Mouse (Mus musculus): Measurements from ENCODE around the gene 4930535I16Rik. TPM values are rescaled to one million over a fixed set of nuclear protein-coding genes. Genes with fewer than 3 reads are reported as not detected.

The 4930535I16Rik gene
- polyA plus RNA-seq (2014; fragmentation: Nextera tagmentation; extraction: Ambion mirVana) = not detected in 2 replicates

DNA sequence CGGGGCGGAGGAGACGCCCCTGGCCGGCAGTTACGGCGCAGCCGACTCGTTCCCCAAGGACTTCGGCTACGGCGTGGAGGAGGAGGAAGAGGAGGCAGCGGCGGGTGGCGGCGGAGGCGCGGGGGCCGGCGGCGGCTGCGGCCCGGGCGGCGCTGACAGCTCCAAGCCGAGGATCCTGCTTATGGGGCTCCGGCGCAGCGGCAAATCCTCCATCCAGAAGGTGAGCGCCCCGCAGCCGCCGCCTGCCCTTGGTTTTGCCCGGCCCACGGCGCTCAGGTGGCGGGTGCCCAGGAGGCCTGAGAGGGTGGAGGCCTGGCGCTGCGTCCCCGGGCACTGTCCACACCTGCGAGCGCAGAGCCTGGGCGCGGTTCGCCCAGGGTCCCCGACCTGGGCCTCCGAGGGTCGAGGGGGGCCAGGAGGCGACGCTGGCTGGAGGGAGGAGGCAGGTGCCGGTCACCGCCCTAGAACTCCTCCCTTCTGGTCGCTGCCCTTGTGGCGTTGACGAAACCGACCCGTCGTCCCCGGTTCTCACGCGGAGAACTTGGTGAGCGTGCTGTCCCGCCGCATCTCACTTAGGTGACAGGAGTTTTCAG is at the start of gene 4930535I16Rik:
Gene 4930535I16Rik, minus strand, starts transcription at position 475 of the 593 bp plus-strand sequence.
- peaks cover 2% of the 10 kb centered on the region; the same call in 1 of the 2 replicates for H3K36me3 ChIP-seq (ENCODE audit: control insufficient read depth, insufficient read depth, low read length)
- ATAC-seq (replicated peaks; ENCODE audit: low FRiP score) = peak; percentile 59
- peak within 1 kb of the TSS; percentile 96 for H3K4me2 ChIP-seq
- H3K4me3 ChIP-seq (ENCODE audit: low read depth, low read length) = peak within 1 kb of the TSS; percentile 98
- no peak for DNase-seq (ENCODE audit: low spot score)
- no peaks in the 10 kb centered on the region for H3K9me3 ChIP-seq (ENCODE audit: control insufficient read depth, low read length)
- H3K27ac ChIP-seq (ENCODE audit: low read depth, low read length) = peak within 1 kb of the TSS; percentile 80
- peaks cover 13% of the 10 kb centered on the region for H3K4me1 ChIP-seq (replicated peaks; ENCODE audit: control insufficient read depth, insufficient read depth, low read length)
- H3K9ac ChIP-seq (ENCODE audit: low read depth, low read length) = peak within 1 kb of the TSS; percentile 92
- H3K27me3 ChIP-seq (replicated peaks; ENCODE audit: control insufficient read depth, insufficient read depth, low read length) = no peaks in the 10 kb centered on the region
- 0% methylated on average over 51 of the region's 63 CpGs for WGBS

DNA sequence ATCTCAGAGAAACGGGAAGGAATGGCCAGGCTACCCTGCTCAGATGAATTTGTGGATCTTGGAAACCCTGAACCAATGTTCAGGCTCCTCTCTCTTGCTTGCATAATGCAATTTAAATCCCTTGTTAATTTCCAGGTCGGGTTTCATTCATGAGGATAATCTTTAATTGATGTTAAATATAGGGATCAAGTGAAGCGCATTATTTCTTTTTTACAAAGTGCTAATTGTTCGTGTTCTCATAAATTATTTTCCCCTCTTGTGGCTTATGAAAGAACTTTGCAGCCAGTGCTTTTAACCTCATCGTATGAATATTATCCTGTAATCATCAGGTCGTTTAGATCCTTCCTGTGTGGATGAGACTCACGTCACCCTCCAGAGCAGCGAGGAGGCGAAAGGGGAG is 44.9 kb upstream of the 4930535I16Rik start:
- Histone ChIP-seq H3K9ac (ENCODE audit: low read depth, low read length) (no peak overlapping the region), H3K27ac (ENCODE audit: low read depth, low read length) (no peak overlapping the region), H3K36me3 (ENCODE audit: control insufficient read depth, insufficient read depth, low read length) (no peaks in the 10 kb centered on the region), H3K4me3 (ENCODE audit: low read depth, low read length) (no peak overlapping the region), H3K4me1 (replicated peaks; ENCODE audit: control insufficient read depth, insufficient read depth, low read length) (no peaks in the 10 kb centered on the region), H3K27me3 (replicated peaks; ENCODE audit: control insufficient read depth, insufficient read depth, low read length) (peaks cover 3% of the 10 kb centered on the region; the same call in 1 of the 2 replicates), H3K4me2 (no peak overlapping the region), H3K9me3 (ENCODE audit: control insufficient read depth, low read length) (no peaks in the 10 kb centered on the region)
- ATAC-seq (replicated peaks; ENCODE audit: low FRiP score) (no peak), DNase-seq (ENCODE audit: low spot score) (no peak)
- 67% methylated on average over 9 of the region's 9 CpGs for WGBS

DNA sequence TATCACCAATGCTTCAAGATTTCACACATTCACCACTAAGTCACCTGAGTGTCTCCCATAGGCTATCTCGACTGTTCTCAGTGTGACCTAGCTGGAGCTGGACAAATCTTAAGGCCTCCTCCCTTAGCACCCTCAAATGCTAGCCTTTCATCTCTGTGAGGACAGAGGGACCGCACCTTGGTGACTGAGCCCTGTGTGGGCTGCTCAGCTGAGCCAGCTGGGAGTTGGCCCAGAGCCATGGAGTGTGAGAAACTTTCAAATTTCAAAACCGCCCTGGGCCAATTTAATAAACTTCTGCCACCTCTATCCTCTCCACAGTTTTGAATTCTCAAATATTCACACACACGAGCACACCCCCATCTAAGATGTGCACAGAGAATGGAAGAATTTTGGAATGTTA is 43.1 kb upstream of the 4930535I16Rik start:
- no peaks in the 10 kb centered on the region; the same call in 1 of the 2 replicates for H3K4me1 ChIP-seq (replicated peaks; ENCODE audit: control insufficient read depth, insufficient read depth, low read length)
- H3K4me3 ChIP-seq (ENCODE audit: low read depth, low read length) = no peak overlapping the region
- H3K9me3 ChIP-seq (ENCODE audit: control insufficient read depth, low read length) = no peaks in the 10 kb centered on the region
- WGBS = 62% methylated on average over 4 of the region's 4 CpGs
- H3K27me3 ChIP-seq (replicated peaks; ENCODE audit: control insufficient read depth, insufficient read depth, low read length) = peaks cover 18% of the 10 kb centered on the region
- no peaks in the 10 kb centered on the region for H3K36me3 ChIP-seq (ENCODE audit: control insufficient read depth, insufficient read depth, low read length)
- no peak overlapping the region for H3K9ac ChIP-seq (ENCODE audit: low read depth, low read length)
- H3K27ac ChIP-seq (ENCODE audit: low read depth, low read length) = no peak overlapping the region
- ATAC-seq (replicated peaks; ENCODE audit: low FRiP score) (no peak), DNase-seq (ENCODE audit: low spot score) (no peak)
- no peak overlapping the region for H3K4me2 ChIP-seq

- H3K27me3 ChIP-seq (replicated peaks; ENCODE audit: control insufficient read depth, insufficient read depth, low read length) = peaks cover 18% of the 10 kb centered on the region
- 66% methylated on average over 4 of the region's 4 CpGs for WGBS
Observed at GRCm38 (mm10) chr4:123957891-123958290, 40.1 kb upstream of the 4930535I16Rik start.

DNA sequence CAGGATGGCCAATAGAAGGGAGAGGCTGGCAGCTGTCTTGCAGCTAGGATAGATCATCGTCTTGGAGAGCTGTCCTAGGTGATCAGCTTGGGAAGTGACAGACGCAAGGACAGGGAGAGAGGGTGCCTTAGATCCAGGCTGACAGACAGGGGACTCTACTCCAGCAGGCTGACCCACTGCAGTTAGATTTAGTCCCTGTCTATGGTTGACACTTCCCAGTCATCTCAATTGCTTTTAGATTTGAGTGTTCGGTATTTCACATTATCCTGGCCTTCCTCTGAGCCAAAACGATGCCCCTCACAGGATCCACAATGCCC is 39.6 kb upstream of the 4930535I16Rik start:
- no peak overlapping the region for H3K4me3 ChIP-seq (ENCODE audit: low read depth, low read length)
- no peak overlapping the region for H3K9ac ChIP-seq (ENCODE audit: low read depth, low read length)
- H3K27ac ChIP-seq (ENCODE audit: low read depth, low read length) = no peak overlapping the region
- WGBS = 54% methylated on average over 4 of the region's 4 CpGs
- no peaks in the 10 kb centered on the region for H3K36me3 ChIP-seq (ENCODE audit: control insufficient read depth, insufficient read depth, low read length)
- no peak overlapping the region for H3K4me2 ChIP-seq
- peaks cover 18% of the 10 kb centered on the region for H3K27me3 ChIP-seq (replicated peaks; ENCODE audit: control insufficient read depth, insufficient read depth, low read length)
- no peak for DNase-seq (ENCODE audit: low spot score)
- H3K9me3 ChIP-seq (ENCODE audit: control insufficient read depth, low read length) = no peaks in the 10 kb centered on the region
- no peaks in the 10 kb centered on the region; the same call in 1 of the 2 replicates for H3K4me1 ChIP-seq (replicated peaks; ENCODE audit: control insufficient read depth, insufficient read depth, low read length)
- ATAC-seq (replicated peaks; ENCODE audit: low FRiP score) = peak; percentile 20; the same call in 1 of the 2 replicates

More at GRCm38 (mm10) chr4:123957891-123958290, 40.1 kb upstream of the 4930535I16Rik start:
- H3K4me1 ChIP-seq (replicated peaks; ENCODE audit: control insufficient read depth, insufficient read depth, low read length) = no peaks in the 10 kb centered on the region; the same call in 1 of the 2 replicates
- ATAC-seq (replicated peaks; ENCODE audit: low FRiP score) = no peak
- DNase-seq (ENCODE audit: low spot score) = no peak
- H3K9ac ChIP-seq (ENCODE audit: low read depth, low read length) = no peak overlapping the region
- H3K4me2 ChIP-seq = no peak overlapping the region
- no peaks in the 10 kb centered on the region for H3K36me3 ChIP-seq (ENCODE audit: control insufficient read depth, insufficient read depth, low read length)
- H3K27ac ChIP-seq (ENCODE audit: low read depth, low read length) = no peak overlapping the region
- H3K4me3 ChIP-seq (ENCODE audit: low read depth, low read length) = no peak overlapping the region
- H3K9me3 ChIP-seq (ENCODE audit: control insufficient read depth, low read length) = no peaks in the 10 kb centered on the region

DNA sequence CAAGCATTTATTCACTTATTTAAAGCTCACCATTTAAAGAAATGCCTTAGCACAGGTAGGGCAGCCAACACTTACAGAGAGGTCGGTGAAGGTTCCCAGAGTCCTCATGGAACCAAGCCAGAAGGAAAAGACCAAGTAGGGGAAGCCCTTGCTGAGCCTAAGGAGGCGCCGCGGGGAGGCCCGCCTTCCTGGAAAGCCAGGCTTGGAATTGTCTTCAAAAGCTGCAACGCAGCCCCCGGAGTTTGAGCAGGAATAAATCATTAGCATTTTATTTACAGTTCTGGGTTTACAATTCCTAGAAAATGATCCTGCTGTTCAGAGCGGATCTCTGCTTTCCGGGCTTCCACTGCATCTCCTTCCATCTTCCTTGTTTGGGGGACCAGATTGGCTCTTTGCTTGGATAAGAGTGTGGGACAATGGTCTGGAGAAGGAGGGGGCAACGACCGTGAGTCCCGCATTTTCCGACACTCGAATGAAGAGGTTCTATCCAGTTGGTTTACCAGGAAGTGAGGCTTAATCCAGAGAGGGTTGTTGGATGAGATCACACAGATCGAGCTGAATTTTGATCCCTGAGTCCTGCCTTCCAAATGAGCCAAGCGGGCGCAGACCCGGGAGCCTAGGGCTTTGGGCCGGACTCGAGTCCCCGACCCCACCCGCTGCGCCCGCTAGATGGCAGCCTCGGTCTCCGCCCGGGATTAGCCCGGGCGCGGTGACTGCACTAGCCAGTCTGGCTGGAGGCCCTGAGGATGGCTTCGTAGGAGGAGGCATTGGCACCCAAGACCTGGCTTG is 39.1 kb upstream of the 4930535I16Rik start:
- H3K9me3 ChIP-seq (ENCODE audit: control insufficient read depth, low read length) = no peaks in the 10 kb centered on the region
- DNase-seq (ENCODE audit: low spot score) (peak; percentile 79), ATAC-seq (replicated peaks; ENCODE audit: low FRiP score) (peak; percentile 61)
- H3K4me2 ChIP-seq = peak overlapping the region; percentile 54
- H3K36me3 ChIP-seq (ENCODE audit: control insufficient read depth, insufficient read depth, low read length) = no peaks in the 10 kb centered on the region
- 8% methylated on average over 31 of the region's 31 CpGs for whole genome bisulfite sequencing
- H3K4me3 ChIP-seq (ENCODE audit: low read depth, low read length) = no peak overlapping the region
- H3K27ac ChIP-seq (ENCODE audit: low read depth, low read length) = no peak overlapping the region
- H3K27me3 ChIP-seq (replicated peaks; ENCODE audit: control insufficient read depth, insufficient read depth, low read length) = peaks cover 18% of the 10 kb centered on the region
- no peak overlapping the region for H3K9ac ChIP-seq (ENCODE audit: low read depth, low read length)
- no peaks in the 10 kb centered on the region; the same call in 1 of the 2 replicates for H3K4me1 ChIP-seq (replicated peaks; ENCODE audit: control insufficient read depth, insufficient read depth, low read length)

GRCm38 (mm10) chr4:123952059-123952458 is 34.2 kb upstream of the 4930535I16Rik start:
- H3K9me3 ChIP-seq (ENCODE audit: control insufficient read depth, low read length) = no peaks in the 10 kb centered on the region
- H3K27ac ChIP-seq (ENCODE audit: low read depth, low read length) = no peak overlapping the region
- WGBS = 58% methylated on average over 7 of the region's 8 CpGs
- DNase-seq (ENCODE audit: low spot score) = no peak
- peaks cover 10% of the 10 kb centered on the region for H3K27me3 ChIP-seq (replicated peaks; ENCODE audit: control insufficient read depth, insufficient read depth, low read length)
- H3K9ac ChIP-seq (ENCODE audit: low read depth, low read length) = no peak overlapping the region
- H3K4me1 ChIP-seq (replicated peaks; ENCODE audit: control insufficient read depth, insufficient read depth, low read length) = no peaks in the 10 kb centered on the region; the same call in 1 of the 2 replicates
- no peak overlapping the region for H3K4me3 ChIP-seq (ENCODE audit: low read depth, low read length)
- H3K36me3 ChIP-seq (ENCODE audit: control insufficient read depth, insufficient read depth, low read length) = no peaks in the 10 kb centered on the region
- H3K4me2 ChIP-seq = no peak overlapping the region
- ATAC-seq (replicated peaks; ENCODE audit: low FRiP score) = no peak

- no peak for ATAC-seq (replicated peaks; ENCODE audit: low FRiP score)
- no peak overlapping the region for H3K4me3 ChIP-seq (ENCODE audit: low read depth, low read length)
- 69% methylated on average over 10 of the region's 10 CpGs for WGBS
Observed at GRCm38 (mm10) chr4:123949649-123950048, 31.8 kb upstream of the 4930535I16Rik start.

More at GRCm38 (mm10) chr4:123949649-123950048, 31.8 kb upstream of the 4930535I16Rik start:
- no peaks in the 10 kb centered on the region for H3K4me1 ChIP-seq (replicated peaks; ENCODE audit: control insufficient read depth, insufficient read depth, low read length)
- no peak overlapping the region for H3K9ac ChIP-seq (ENCODE audit: low read depth, low read length)
- H3K27me3 ChIP-seq (replicated peaks; ENCODE audit: control insufficient read depth, insufficient read depth, low read length) = no peaks in the 10 kb centered on the region; the same call in 1 of the 2 replicates
- no peak for DNase-seq (ENCODE audit: low spot score)
- H3K36me3 ChIP-seq (ENCODE audit: control insufficient read depth, insufficient read depth, low read length) = no peaks in the 10 kb centered on the region
- H3K27ac ChIP-seq (ENCODE audit: low read depth, low read length) = no peak overlapping the region
- H3K9me3 ChIP-seq (ENCODE audit: control insufficient read depth, low read length) = no peaks in the 10 kb centered on the region
- H3K4me2 ChIP-seq = no peak overlapping the region

All from liver, embryonic 11.5 days (tissue).